In the genomic region with DNA sequence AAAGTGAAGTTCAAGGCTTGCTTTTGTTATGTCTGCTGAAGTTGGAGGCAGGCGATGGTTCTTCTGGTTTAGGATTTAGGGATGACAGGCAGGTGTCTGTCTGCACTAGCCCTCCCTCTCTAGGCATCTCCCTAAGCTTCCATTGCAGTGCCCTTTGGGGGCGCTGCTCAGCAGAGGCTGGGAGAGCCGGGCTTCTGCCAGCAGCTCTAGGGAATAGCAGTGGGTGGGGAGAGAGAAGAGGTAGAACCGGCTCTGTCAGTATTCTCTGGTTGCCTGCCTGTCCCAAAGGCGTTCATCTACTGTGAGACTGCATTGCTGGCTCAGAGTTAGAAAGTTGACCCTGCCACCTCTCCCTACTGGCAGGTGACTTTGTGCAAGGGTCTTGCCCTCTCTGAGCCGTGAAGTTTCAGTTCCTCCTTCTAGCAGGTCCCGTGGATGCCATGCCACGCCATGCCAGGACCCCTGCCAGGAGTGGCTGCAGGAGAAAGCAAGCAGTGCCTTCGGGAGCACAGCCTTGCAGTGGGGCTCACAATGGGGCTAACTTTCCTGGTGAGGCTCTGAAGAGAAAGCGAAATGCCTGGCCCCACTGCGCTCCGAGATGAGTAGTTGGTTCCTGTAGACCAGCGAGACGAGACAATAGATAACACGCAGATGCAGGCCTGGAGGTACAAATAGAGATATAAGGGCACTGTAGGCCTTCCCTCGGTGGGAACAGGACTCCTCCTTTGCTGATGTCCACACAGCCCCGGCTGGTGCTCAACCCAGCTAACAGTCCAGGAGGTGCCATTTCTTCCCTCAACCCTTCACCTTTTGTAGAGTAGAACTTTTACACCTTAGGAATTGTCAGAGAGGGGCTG, we compare ENCODE assay signal across 10 mouse cellular contexts. TPM values are rescaled to one million over a fixed set of nuclear protein-coding genes. Genes with fewer than 3 reads are reported as not detected.
DNase-seq lines count a peak whose midpoint lies in the region; ATAC-seq and TF ChIP-seq lines count a peak whose summit lies in the region.
"Had no signal": no experiment of that assay in that cellular context is flagged by ENCODE, and none has a peak within 500 bp of the region (broad histone marks: within the 10 kb centered on the region; RNA-seq: fewer than 3 reads in every experiment).

No protein-coding gene starts in this region.

- peak; percentile 64 for TF ChIP-seq CTCF in gastrocnemius, adult 2 months (IDR thresholded peaks at IDR 0.05)

- H3K4me1 ChIP-seq in stomach, embryonic 16.5 days (ENCODE audit: control insufficient read depth, insufficient read depth, low read length) = peaks cover 74% of the 10 kb centered on the region

- no peaks in the 10 kb centered on the region for H3K36me3 ChIP-seq in stomach, embryonic 16.5 days (ENCODE audit: control insufficient read depth, insufficient read depth, low read length)

- H3K27me3 ChIP-seq in stomach, embryonic 16.5 days (ENCODE audit: control insufficient read depth, insufficient read depth, low read length) = no peaks in the 10 kb centered on the region
- H3K27me3 ChIP-seq: forebrain, embryonic 13.5 days had no signal

- H3K9ac ChIP-seq in stomach, embryonic 16.5 days (ENCODE audit: low read length) = peak overlapping the region; percentile 58
- H3K9ac ChIP-seq: forebrain, embryonic 13.5 days had no signal

- intact Hi-C loops in gastrocnemius, adult 2 months (cut with DNase I) = loop anchor here (5.0 to 10.0 kb wide), 2 partner anchors 40 to 73 kb away; no protein-coding TSS in a partner anchor

- peak; percentile 75 for DNase-seq in gastrocnemius, adult 2 months
- DNase-seq in gastrocnemius, postnatal 4 days (ENCODE audit: low spot score in 2 of 2) = no peak
- DNase-seq in urinary bladder, postnatal 14 days (ENCODE audit: low spot score) = peak; percentile 77
- no peak for DNase-seq in urinary bladder, adult 2 months (ENCODE audit: low spot score)
- peak; percentile 38 for DNase-seq in liver
- no peak for DNase-seq in cerebellum, adult 8-10 months
- DNase-seq in ovary, adult 18-20 months (ENCODE audit: low spot score) = no peak

- H3K27ac ChIP-seq in gastrocnemius, adult 2 months = peak overlapping the region; percentile 88
- peak overlapping the region; percentile 92 for H3K27ac ChIP-seq in stomach, embryonic 16.5 days (ENCODE audit: low read length)
- H3K27ac ChIP-seq: forebrain, embryonic 13.5 days had no signal

- no peaks in the 10 kb centered on the region for H3K9me3 ChIP-seq in stomach, embryonic 16.5 days (replicated peaks; ENCODE audit: control insufficient read depth, low read length)
- H3K9me3 ChIP-seq: forebrain, embryonic 13.5 days had no signal

- WGBS in stomach, embryonic 16.5 days = 52% methylated on average over 17 of the region's 17 CpGs

- peak; percentile 65; the same call in 1 of the 2 replicates for ATAC-seq in stomach, embryonic 16.5 days (ENCODE audit: insufficient read depth, low FRiP score)
- ATAC-seq: forebrain, embryonic 13.5 days had no signal

- H3K4me2 ChIP-seq in stomach, embryonic 16.5 days (ENCODE audit: low read depth, low read length) = peak overlapping the region; percentile 40
- H3K4me2 ChIP-seq: forebrain, embryonic 13.5 days had no signal

- H3K4me3 ChIP-seq in gastrocnemius, adult 2 months = peak overlapping the region; percentile 18
- H3K4me3 ChIP-seq in stomach, embryonic 16.5 days (replicated peaks; ENCODE audit: low read length) = no peak overlapping the region; the same call in 1 of the 2 replicates
- H3K4me3 ChIP-seq: forebrain, embryonic 13.5 days; myocyte had no signal

RNA-seq across cellular contexts. Expression of a gene that starts 19.5 kb away (rescaled TPM):
- 100 to 1,000 TPM; 444 to 499 TPM for total RNA-seq in gastrocnemius, adult 2 months (2021)
- total RNA-seq in gastrocnemius, postnatal 4 days (2021) = 100 to 1,000 TPM; 445 to 463 TPM
- 297 and 375 TPM in 2 replicates for polyA plus RNA-seq in urinary bladder, adult 2 months (2012; rRNA removed)
- polyA plus RNA-seq in stomach, embryonic 16.5 days (2015; fragmentation: Nextera tagmentation; extraction: Ambion mirVana) = 421 and 434 TPM in 2 replicates

Comparison
In these comparisons a context has a peak if more than half of its experiments do, and no peak if none do; other contexts are left out.
1. DNase-seq: peak in gastrocnemius, adult 2 months (single experiment), urinary bladder, postnatal 14 days (single experiment) and liver (single experiment); none in gastrocnemius, postnatal 4 days (0 of 2), urinary bladder, adult 2 months (single experiment), cerebellum, adult 8-10 months (single experiment) and ovary, adult 18-20 months (single experiment).